Mouse (Mus musculus) v-Abl transformed pro-B cells (cell line): ENCODE results near the gene Trmt10b.

Experiments
- in situ Hi-C, 2 experiments: fragments of 400-800 bp; cut with MboI; formaldehyde crosslinking; loops; one replicate each; pipeline ENCODE4 v1.15.1; 2025; ENCODE audit not compliant: unreplicated experiment in 2 of 2

Trmt10b gene

GRCm38 (mm10) chr4:45296662-45297564, at the start of gene Trmt10b:
Trmt10b (plus strand) TSS chr4:45297127.
- in situ Hi-C loops, result no loop called here

- in situ Hi-C loops, result no loop called here
Measured at GRCm38 (mm10) chr4:45251265-45251664, 45.7 kb upstream of the Trmt10b start.

GRCm38 (mm10) chr4:45252861-45253262, 44.1 kb upstream of the Trmt10b start:
- in situ Hi-C loops, result no loop called here

- in situ Hi-C loops, result no loop called here
Measured at GRCm38 (mm10) chr4:45253839-45254601, 42.9 kb upstream of the Trmt10b start.

- in situ Hi-C loops, result no loop called here
Measured at GRCm38 (mm10) chr4:45259232-45259832, 37.6 kb upstream of the Trmt10b start.

GRCm38 (mm10) chr4:45261551-45261950, 35.4 kb upstream of the Trmt10b start:
- in situ Hi-C loops, result no loop called here

- in situ Hi-C loops, result no loop called here
Measured at GRCm38 (mm10) chr4:45267883-45268282, 29.0 kb upstream of the Trmt10b start.

GRCm38 (mm10) chr4:45271041-45271452, 25.9 kb upstream of the Trmt10b start:
- in situ Hi-C loops, result loop anchor here in 1 of 2 experiments (10.0 kb wide), 1 partner anchor 606 kb away; no protein-coding TSS in a partner anchor

GRCm38 (mm10) chr4:45275770-45276169, 21.2 kb upstream of the Trmt10b start:
- in situ Hi-C loops, result loop anchor here in 1 of 2 experiments (10.0 kb wide), 1 partner anchor 611 kb away; no protein-coding TSS in a partner anchor

- in situ Hi-C loops, result loop anchor here in 1 of 2 experiments (10.0 kb wide), 1 partner anchor 614 kb away; no protein-coding TSS in a partner anchor
Measured at GRCm38 (mm10) chr4:45279292-45279691, 17.6 kb upstream of the Trmt10b start.

GRCm38 (mm10) chr4:45279981-45280548, 16.9 kb upstream of the Trmt10b start:
- in situ Hi-C loops, result loop anchor here (5.0 to 10.0 kb wide), 12 partner anchors 118 to 955 kb away; partner anchors contain the start of genes Polr1e (in 2 of the 2), Tomm5 (in 2 of the 2) and Shb (in 1 of the 2)

- in situ Hi-C loops, result loop anchor here (5.0 to 10.0 kb wide), 8 partner anchors 128 to 962 kb away; partner anchors contain the start of gene Shb (in 1 of the 2)
Measured at GRCm38 (mm10) chr4:45286318-45286717, 10.6 kb upstream of the Trmt10b start.

- in situ Hi-C loops, result loop anchor here (5.0 to 10.0 kb wide), 8 partner anchors 127 to 963 kb away; partner anchors contain the start of gene Shb (in 1 of the 2)
Measured at GRCm38 (mm10) chr4:45287906-45288305, 9.0 kb upstream of the Trmt10b start.

- in situ Hi-C loops, result loop anchor here in 1 of 2 experiments (25.0 kb wide), 1 partner anchor 232 kb away; the partner anchor contains the start of gene Shb
Measured at GRCm38 (mm10) chr4:45305536-45305935, 8.6 kb downstream of the Trmt10b start.

GRCm38 (mm10) chr4:45308046-45308445, 11.1 kb downstream of the Trmt10b start:
- in situ Hi-C loops, result loop anchor here in 1 of 2 experiments (25.0 kb wide), 1 partner anchor 229 kb away; the partner anchor contains the start of gene Shb

GRCm38 (mm10) chr4:45308606-45309005, 11.7 kb downstream of the Trmt10b start:
- in situ Hi-C loops, result loop anchor here in 1 of 2 experiments (25.0 kb wide), 1 partner anchor 229 kb away; the partner anchor contains the start of gene Shb

GRCm38 (mm10) chr4:45311056-45311455, 14.1 kb downstream of the Trmt10b start:
- in situ Hi-C loops, result loop anchor here in 1 of 2 experiments (25.0 kb wide), 1 partner anchor 226 kb away; the partner anchor contains the start of gene Shb

GRCm38 (mm10) chr4:45320159-45320816, 23.4 kb downstream of the Trmt10b start:
- in situ Hi-C loops, result loop anchor here in 1 of 2 experiments (25.0 kb wide), 1 partner anchor 217 kb away; the partner anchor contains the start of gene Shb

- in situ Hi-C loops, result no loop called here
Measured at GRCm38 (mm10) chr4:45331139-45331538, 34.2 kb downstream of the Trmt10b start.
